8 mouse cellular contexts compared by ENCODE assay signal in genomic region chr1:82476746-82477145, GRCm38 (mm10).
A peak's percentile ranks its signal among the peaks of the same experiment; 100 is the strongest.
DNase-seq lines count a peak whose midpoint lies in the region; ATAC-seq lines count a peak whose summit lies in the region.

No protein-coding gene starts in this region.

- DNase-seq in ZHBTc4 (ENCODE audit: low read depth, low spot score) = peak; percentile 24
- DNase-seq in forebrain, embryonic 11.5 days (ENCODE audit: low spot score) = peak; percentile 63
- peak; percentile 23 for DNase-seq in heart, postnatal 4 days
- DNase-seq in right cerebral cortex, adult 18-20 months = no peak
- no peak for DNase-seq in B cell, adult 2 months
- DNase-seq in frontal cortex, adult 2 months (ENCODE audit: extremely low spot score in 1 of 2, low spot score in 1 of 2) = no peak

- H3K9ac ChIP-seq in forebrain, embryonic 11.5 days (ENCODE audit: low read length) = no peak overlapping the region
- H3K9ac ChIP-seq in limb, embryonic 15.5 days = no peak overlapping the region

- 0 out of 2 replicates have a peak, but pooled peaks have one; percentile 29 for ATAC-seq in forebrain, embryonic 11.5 days (replicated peaks; ENCODE audit: low FRiP score)
- ATAC-seq in limb, embryonic 15.5 days (ENCODE audit: insufficient number of reproducible peaks, low FRiP score, low TSS enrichment, low read depth) = peak; percentile 65; the same call in 1 of the 2 replicates
- no peak for ATAC-seq in erythroid progenitor cell, adult 5-6 weeks (replicated peaks; ENCODE audit: low FRiP score, poor library complexity, severe bottlenecking)

- no peak overlapping the region for H3K4me2 ChIP-seq in forebrain, embryonic 11.5 days (ENCODE audit: low read depth, low read length, severe bottlenecking)
- H3K4me2 ChIP-seq in limb, embryonic 15.5 days = peak overlapping the region; percentile 12; the same call in 1 of the 2 replicates

- 0 out of 2 replicates have a peak overlapping the region, but pooled peaks have one; percentile 34 for H3K27ac ChIP-seq in forebrain, embryonic 11.5 days (ENCODE audit: low read depth, low read length)
- H3K27ac ChIP-seq in limb, embryonic 15.5 days = peak overlapping the region; percentile 57

- no peaks in the 10 kb centered on the region for H3K9me3 ChIP-seq in forebrain, embryonic 11.5 days (ENCODE audit: control insufficient read depth, low read length)
- H3K9me3 ChIP-seq in limb, embryonic 15.5 days = no peaks in the 10 kb centered on the region

- peaks cover 4% of the 10 kb centered on the region for H3K4me1 ChIP-seq in forebrain, embryonic 11.5 days (replicated peaks; ENCODE audit: control insufficient read depth, insufficient read depth, low read length)
- H3K4me1 ChIP-seq in limb, embryonic 15.5 days = peaks cover 13% of the 10 kb centered on the region; the same call in 1 of the 2 replicates

- no peaks in the 10 kb centered on the region for H3K27me3 ChIP-seq in forebrain, embryonic 11.5 days (ENCODE audit: control insufficient read depth, insufficient read depth, low read length)
- H3K27me3 ChIP-seq in limb, embryonic 15.5 days = no peaks in the 10 kb centered on the region

- no peaks in the 10 kb centered on the region for H3K36me3 ChIP-seq in forebrain, embryonic 11.5 days (ENCODE audit: control insufficient read depth, insufficient read depth, low read length)
- H3K36me3 ChIP-seq in limb, embryonic 15.5 days = no peaks in the 10 kb centered on the region

- 11% methylated on average over 9 of the region's 9 CpGs for WGBS in forebrain, embryonic 11.5 days
- 12% methylated on average over 9 of the region's 9 CpGs for WGBS in limb, embryonic 15.5 days

- H3K4me3 ChIP-seq in forebrain, embryonic 11.5 days (ENCODE audit: low read depth, low read length) = no peak overlapping the region
- no peak overlapping the region for H3K4me3 ChIP-seq in limb, embryonic 15.5 days

Comparison
In these comparisons a context has a peak if more than half of its experiments do, and no peak if none do; other contexts are left out.
1. DNase-seq: peak in ZHBTc4 (single experiment), forebrain, embryonic 11.5 days (single experiment) and heart, postnatal 4 days (single experiment); none in right cerebral cortex, adult 18-20 months (single experiment), B cell, adult 2 months (0 of 2) and frontal cortex, adult 2 months (0 of 2).